Mouse (Mus musculus) B cell, adult 2 months (primary cell): ENCODE measurements around the gene Ruvbl2.

Source experiments
- DNase-seq, 2 experiments: peaks; one replicate each; pipeline ENCODE4 v3.0.0; 2022

Gene Ruvbl2

GRCm38 (mm10) chr7:45460860-45461314 is 23.0 kb upstream of the Ruvbl2 start:
- peak in 1 of 2 experiments; percentile 17 for DNase-seq

- no peak for DNase-seq
Observed at GRCm38 (mm10) chr7:45460377-45460776, 22.5 kb upstream of the Ruvbl2 start.

- DNase-seq = peak; percentile 93 to 95
Observed at GRCm38 (mm10) chr7:45459564-45460140, 21.8 kb upstream of the Ruvbl2 start, which contains the start of gene Ftl1. Gene Ftl1, minus strand, starts transcription at chr7:45459884.

GRCm38 (mm10) chr7:45458748-45459563 is 21.1 kb upstream of the Ruvbl2 start:
- peak; percentile 79 to 82 for DNase-seq

GRCm38 (mm10) chr7:45457204-45458060 is 19.5 kb upstream of the Ruvbl2 start:
- peak; percentile 62 to 68 for DNase-seq

GRCm38 (mm10) chr7:45456721-45457203 is 18.9 kb upstream of the Ruvbl2 start:
- peak in 1 of 2 experiments; percentile 18 for DNase-seq

- DNase-seq = no peak
Observed at GRCm38 (mm10) chr7:45455932-45456696, 18.2 kb upstream of the Ruvbl2 start.

GRCm38 (mm10) chr7:45454971-45455370 is 17.1 kb upstream of the Ruvbl2 start:
- DNase-seq = no peak

GRCm38 (mm10) chr7:45451344-45451982 is 13.6 kb upstream of the Ruvbl2 start:
- peak; percentile 91 for DNase-seq

GRCm38 (mm10) chr7:45449974-45450373 is 12.1 kb upstream of the Ruvbl2 start:
- DNase-seq = no peak

GRCm38 (mm10) chr7:45447325-45447990 is 9.6 kb upstream of the Ruvbl2 start:
- DNase-seq = peak in 1 of 2 experiments; percentile 27

GRCm38 (mm10) chr7:45446589-45446988 is 8.7 kb upstream of the Ruvbl2 start:
- DNase-seq = no peak

GRCm38 (mm10) chr7:45443526-45444420 is 5.9 kb upstream of the Ruvbl2 start:
- DNase-seq = no peak

GRCm38 (mm10) chr7:45437046-45437445 is 850 bp downstream of the Ruvbl2 start:
- DNase-seq = no peak

- DNase-seq = no peak
Observed at GRCm38 (mm10) chr7:45436444-45436843, 1.5 kb downstream of the Ruvbl2 start.

GRCm38 (mm10) chr7:45435038-45435437 is 2.9 kb downstream of the Ruvbl2 start:
- no peak for DNase-seq

- peak; percentile 100 for DNase-seq
Observed at GRCm38 (mm10) chr7:45434203-45435015, 3.5 kb downstream of the Ruvbl2 start, which contains the start of gene Gys1. Gene Gys1, plus strand, starts transcription at chr7:45434844.

- no peak for DNase-seq
Observed at GRCm38 (mm10) chr7:45433835-45434202, 4.1 kb downstream of the Ruvbl2 start.

GRCm38 (mm10) chr7:45426556-45426955 is 11.3 kb downstream of the Ruvbl2 start:
- no peak for DNase-seq
